In genomic region chr17:33916294-33916693, GRCm38 (mm10) we compare ENCODE assay signal across 8 mouse cellular contexts. TPM values are rescaled to one million over a fixed set of nuclear protein-coding genes. Genes with fewer than 3 reads are reported as not detected.
DNase-seq lines count a peak whose midpoint lies in the region; ATAC-seq and TF ChIP-seq lines count a peak whose summit lies in the region.

No protein-coding gene starts in this region.

- no peak for DNase-seq in heart, adult 2 months
- DNase-seq in heart, postnatal 4 days: no peak
- peak; percentile 73 for DNase-seq in G1E (ENCODE audit: low spot score)
- peak; percentile 67 for DNase-seq in forelimb bud, embryonic 11.5 days (ENCODE audit: low read depth, low spot score)
- no peak for DNase-seq in liver, embryonic 14.5 days (ENCODE audit: low read depth in 3 of 3, low spot score in 3 of 3)
- DNase-seq in thymus, adult 18-20 months: peak; percentile 52 to 67
- no peak for DNase-seq in left cerebral cortex, postnatal 36 days (ENCODE audit: low spot score in 2 of 2)
- no peak for DNase-seq in layer of hippocampus, postnatal 10 days (ENCODE audit: low spot score in 2 of 2)

- H3K36me3 ChIP-seq in heart, adult 2 months (ENCODE audit: control insufficient read depth, insufficient read depth, low read length): peaks cover 3% of the 10 kb centered on the region; the same call in 1 of the 2 replicates
- H3K36me3 ChIP-seq in G1E (replicated peaks): peaks cover 67% of the 10 kb centered on the region
- peaks cover 32% of the 10 kb centered on the region for H3K36me3 ChIP-seq in liver, embryonic 14.5 days (replicated peaks; ENCODE audit: control insufficient read depth, insufficient read depth, low read depth)

- TF ChIP-seq CTCF in heart, adult 2 months (IDR thresholded peaks at IDR 0.05): no peak
- no peak for TF ChIP-seq CTCF in G1E (IDR thresholded peaks at IDR 0.05; ENCODE audit: low read depth, low read length)
- no peak for TF ChIP-seq CTCF in liver, embryonic 14.5 days (IDR thresholded peaks at IDR 0.05; ENCODE audit: low read depth)

- ATAC-seq in G1E (ENCODE audit: extremely low read depth, insufficient number of reproducible peaks, low FRiP score, poor library complexity, severe bottlenecking): no peak
- no peak; the same call in 1 of the 2 replicates for ATAC-seq in liver, embryonic 14.5 days (ENCODE audit: insufficient read depth)

- TF ChIP-seq POLR2A in heart, adult 2 months (IDR thresholded peaks at IDR 0.05; ENCODE audit: insufficient read depth, low read depth, low read length): no peak

- peaks cover 19% of the 10 kb centered on the region for H3K9me3 ChIP-seq in G1E (replicated peaks)
- peaks cover 5% of the 10 kb centered on the region for H3K9me3 ChIP-seq in liver, embryonic 14.5 days (ENCODE audit: control insufficient read depth, low read length)

- H3K9ac ChIP-seq in heart, adult 2 months (ENCODE audit: low read depth, low read length): peak overlapping the region; percentile 33
- H3K9ac ChIP-seq in liver, embryonic 14.5 days (replicated peaks): peak overlapping the region; percentile 68

- peaks cover 4% of the 10 kb centered on the region for H3K4me1 ChIP-seq in heart, adult 2 months (ENCODE audit: control insufficient read depth, insufficient read depth, low read length)
- peaks cover 85% of the 10 kb centered on the region for H3K4me1 ChIP-seq in G1E (ENCODE audit: insufficient read depth, low read depth, low read length)
- H3K4me1 ChIP-seq in liver, embryonic 14.5 days (replicated peaks; ENCODE audit: control insufficient read depth in 2 of 2, insufficient read depth in 2 of 2, low read length in 1 of 2): peaks cover 10 to 18% of the 10 kb centered on the region in 2 experiments

- H3K27me3 ChIP-seq in heart, adult 2 months (ENCODE audit: control insufficient read depth, insufficient read depth, low read length): no peaks in the 10 kb centered on the region
- H3K27me3 ChIP-seq in G1E (ENCODE audit: insufficient read depth, low read length): no peaks in the 10 kb centered on the region
- no peaks in the 10 kb centered on the region for H3K27me3 ChIP-seq in liver, embryonic 14.5 days (ENCODE audit: control insufficient read depth, insufficient read depth, low read length)

- intact Hi-C loops in heart, adult 2 months (cut with DNase I): no loop called here
- intact Hi-C loops in left cerebral cortex, postnatal 36 days (cut with DNase I): no loop called here

- H3K4me2 ChIP-seq in liver, embryonic 14.5 days (ENCODE audit: low read depth): peak overlapping the region; percentile 75

- no peak for TF ChIP-seq EP300 in heart, adult 2 months (IDR thresholded peaks at IDR 0.05; ENCODE audit: insufficient read depth, low read depth, low read length)
- TF ChIP-seq EP300 in liver, embryonic 14.5 days (IDR thresholded peaks at IDR 0.05; ENCODE audit: low read depth): no peak

- H3K79me2 ChIP-seq in heart, adult 2 months (replicated peaks; ENCODE audit: control insufficient read depth, insufficient read depth, low read length): no peaks in the 10 kb centered on the region

- under 1% methylated on average over 18 of the region's 20 CpGs for WGBS in heart, adult 2 months
- 6% methylated on average over 15 of the region's 20 CpGs for whole genome bisulfite sequencing in liver, embryonic 14.5 days (ENCODE audit: insufficient replicate concordance)

- peak overlapping the region; percentile 62 for H3K27ac ChIP-seq in heart, adult 2 months
- peak overlapping the region; percentile 71 for H3K27ac ChIP-seq in liver, embryonic 14.5 days

- peak overlapping the region; percentile 59 for H3K4me3 ChIP-seq in heart, adult 2 months
- H3K4me3 ChIP-seq in G1E (ENCODE audit: low read depth, low read length): peak overlapping the region; percentile 70
- peak overlapping the region; percentile 71 to 86 for H3K4me3 ChIP-seq in liver, embryonic 14.5 days (ENCODE audit: insufficient read depth in 1 of 2, low read depth in 2 of 2, low read length in 2 of 2)

RNA-seq across cellular contexts. Expression of gene Zbtb22, which starts 0.6 kb away (rescaled TPM):
- total RNA-seq in heart, adult 2 months (2021): 10 to 100 TPM; 13.7 to 18.8 TPM
- 24.6 and 26.8 TPM in 2 replicates for polyA plus RNA-seq in heart, adult 2 months (2012; rRNA removed)
- total RNA-seq in heart, postnatal 4 days (2021): 10 to 100 TPM; 34.3 to 35.8 TPM
- total RNA-seq in G1E (2014; fragmentation: Nextera tagmentation) (9.5 and 15.8 TPM in 2 replicates), G1E (2017) (19.7 and 22.2 TPM in 2 replicates)
- polyA plus RNA-seq in G1E (2012): 41.9 and 42.1 TPM in 2 replicates
- 10.6 and 12.1 TPM in 2 replicates for polyA plus RNA-seq in liver, embryonic 14.5 days (2012; rRNA removed)
- polyA plus RNA-seq in liver, embryonic 14.5 days (2014; fragmentation: Nextera tagmentation; extraction: Ambion mirVana): 4.7 and 4.8 TPM in 2 replicates
- total RNA-seq in left cerebral cortex, postnatal 36 days (2021): 10 to 100 TPM; 29.4 to 40.1 TPM
- 10 to 100 TPM; 29.4 to 30.5 TPM for total RNA-seq in layer of hippocampus, postnatal 10 days (2021)

RNA-seq across cellular contexts. Expression of gene Tapbp, which starts 0.6 kb away (rescaled TPM):
- 100 to 1,000 TPM in 1 of 2 experiments, 10 to 100 TPM in 1; 98.9 to 124 TPM for total RNA-seq in heart, adult 2 months (2021)
- polyA plus RNA-seq in heart, adult 2 months (2012; rRNA removed): 62.5 and 75.7 TPM in 2 replicates
- 10 to 100 TPM; 72.3 to 78.5 TPM for total RNA-seq in heart, postnatal 4 days (2021)
- total RNA-seq in G1E (2014; fragmentation: Nextera tagmentation) (34.0 and 43.0 TPM in 2 replicates), G1E (2017) (17.0 and 18.5 TPM in 2 replicates)
- 142 and 157 TPM in 2 replicates for polyA plus RNA-seq in G1E (2012)
- polyA plus RNA-seq in liver, embryonic 14.5 days (2012; rRNA removed): 10.4 and 10.6 TPM in 2 replicates
- polyA plus RNA-seq in liver, embryonic 14.5 days (2014; fragmentation: Nextera tagmentation; extraction: Ambion mirVana): 24.0 and 28.7 TPM in 2 replicates
- 10 to 100 TPM; 35.0 to 38.3 TPM for total RNA-seq in left cerebral cortex, postnatal 36 days (2021)
- total RNA-seq in layer of hippocampus, postnatal 10 days (2021): 10 to 100 TPM; 36.3 to 40.7 TPM

RNA-seq across cellular contexts. Expression of gene Daxx, which starts 7.1 kb away (rescaled TPM):
- total RNA-seq in heart, adult 2 months (2021): 10 to 100 TPM; 11.5 to 16.4 TPM
- polyA plus RNA-seq in heart, adult 2 months (2012; rRNA removed): 18.5 and 20.5 TPM in 2 replicates
- total RNA-seq in heart, postnatal 4 days (2021): 10 to 100 TPM; 16.5 to 18.0 TPM
- total RNA-seq in G1E (2014; fragmentation: Nextera tagmentation) (72.7 and 73.2 TPM in 2 replicates), G1E (2017) (33.0 and 46.3 TPM in 2 replicates)
- polyA plus RNA-seq in G1E (2012): 58.8 and 67.4 TPM in 2 replicates
- polyA plus RNA-seq in liver, embryonic 14.5 days (2012; rRNA removed): 11.1 and 14.7 TPM in 2 replicates
- 14.8 and 15.3 TPM in 2 replicates for polyA plus RNA-seq in liver, embryonic 14.5 days (2014; fragmentation: Nextera tagmentation; extraction: Ambion mirVana)
- 10 to 100 TPM; 29.9 to 32.9 TPM for total RNA-seq in left cerebral cortex, postnatal 36 days (2021)
- total RNA-seq in layer of hippocampus, postnatal 10 days (2021): 10 to 100 TPM; 23.9 to 29.6 TPM

RNA-seq across cellular contexts. Expression of gene Platr17, which starts 11.4 kb away (rescaled TPM):
- total RNA-seq in heart, adult 2 months (2021): not detected
- not detected in 2 replicates for polyA plus RNA-seq in heart, adult 2 months (2012; rRNA removed)
- not detected for total RNA-seq in heart, postnatal 4 days (2021)
- not detected in 2 replicates for total RNA-seq in G1E (2014; fragmentation: Nextera tagmentation)
- not detected in 2 replicates for total RNA-seq in G1E (2017)
- polyA plus RNA-seq in G1E (2012): 0.13 TPM in 1 of 2 replicates, not detected in the other
- polyA plus RNA-seq in liver, embryonic 14.5 days (2012; rRNA removed): 0.36 and 0.44 TPM in 2 replicates
- 0.20 and 0.29 TPM in 2 replicates for polyA plus RNA-seq in liver, embryonic 14.5 days (2014; fragmentation: Nextera tagmentation; extraction: Ambion mirVana)
- total RNA-seq in left cerebral cortex, postnatal 36 days (2021): under 1 TPM; 0.70 to 0.96 TPM
- 1 to 10 TPM in 1 of 2 experiments, under 1 TPM in 1; 0.87 to 1.1 TPM for total RNA-seq in layer of hippocampus, postnatal 10 days (2021)

RNA-seq across cellular contexts. Expression of gene Rgl2, which starts 13.0 kb away (rescaled TPM):
- total RNA-seq in heart, adult 2 months (2021): 10 to 100 TPM; 33.2 to 36.0 TPM
- polyA plus RNA-seq in heart, adult 2 months (2012; rRNA removed): 89.1 and 101 TPM in 2 replicates
- 10 to 100 TPM; 56.5 to 58.1 TPM for total RNA-seq in heart, postnatal 4 days (2021)
- 27.0 and 32.9 TPM in 2 replicates for total RNA-seq in G1E (2014; fragmentation: Nextera tagmentation)
- total RNA-seq in G1E (2017): 35.5 and 38.9 TPM in 2 replicates
- polyA plus RNA-seq in G1E (2012): 145 and 166 TPM in 2 replicates
- polyA plus RNA-seq in liver, embryonic 14.5 days (2012; rRNA removed): 17.0 and 19.6 TPM in 2 replicates
- polyA plus RNA-seq in liver, embryonic 14.5 days (2014; fragmentation: Nextera tagmentation; extraction: Ambion mirVana): 4.9 and 5.9 TPM in 2 replicates
- total RNA-seq in left cerebral cortex, postnatal 36 days (2021): 10 to 100 TPM; 46.9 to 71.0 TPM
- 10 to 100 TPM; 60.2 to 80.6 TPM for total RNA-seq in layer of hippocampus, postnatal 10 days (2021)

Comparison
In these comparisons a context has a peak if more than half of its experiments do, and no peak if none do; other contexts are left out.
1. DNase-seq: peak in G1E (single experiment), forelimb bud, embryonic 11.5 days (single experiment) and thymus, adult 18-20 months (2 of 2); none in heart, adult 2 months (0 of 2), heart, postnatal 4 days (single experiment), liver, embryonic 14.5 days (0 of 3), left cerebral cortex, postnatal 36 days (0 of 2) and layer of hippocampus, postnatal 10 days (0 of 2).
2. Peak in every context shown above with its lines, with median percentiles within 50 percentile points of each other: H3K4me3 ChIP-seq.